Mouse (Mus musculus): ENCODE measurements around the gene Alg11.

Alg11 gene

GRCm38 (mm10) chr8:22060446-22060889, at the start of gene Alg11:
TSS of gene Alg11 (plus strand) at chr8:22060721.
- DNase-seq, result peak; percentile 98

- no peak for DNase-seq
Observed at GRCm38 (mm10) chr8:22013034-22013707, 47.4 kb upstream of the Alg11 start.

DNA sequence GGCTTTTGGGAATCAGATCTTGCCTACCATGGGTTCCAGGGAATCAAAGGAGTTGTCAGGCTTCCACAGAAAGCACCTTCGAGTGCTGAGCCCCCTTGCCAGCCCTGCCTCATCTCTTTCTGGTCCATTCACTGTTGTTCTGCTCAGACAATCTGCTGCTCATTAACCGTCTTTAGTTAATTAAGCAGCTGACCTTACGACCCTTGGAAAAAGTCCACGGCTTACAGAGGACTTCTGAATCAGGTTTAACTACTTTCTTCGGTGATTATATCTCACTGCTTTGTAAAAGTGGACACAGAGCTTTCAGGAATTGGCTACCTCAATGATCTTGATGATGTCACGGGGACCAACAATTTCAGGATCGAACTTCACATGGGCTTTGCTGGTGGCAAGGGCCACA, 42.8 kb upstream of the Alg11 start:
- DNase-seq, result peak; percentile 75

DNA sequence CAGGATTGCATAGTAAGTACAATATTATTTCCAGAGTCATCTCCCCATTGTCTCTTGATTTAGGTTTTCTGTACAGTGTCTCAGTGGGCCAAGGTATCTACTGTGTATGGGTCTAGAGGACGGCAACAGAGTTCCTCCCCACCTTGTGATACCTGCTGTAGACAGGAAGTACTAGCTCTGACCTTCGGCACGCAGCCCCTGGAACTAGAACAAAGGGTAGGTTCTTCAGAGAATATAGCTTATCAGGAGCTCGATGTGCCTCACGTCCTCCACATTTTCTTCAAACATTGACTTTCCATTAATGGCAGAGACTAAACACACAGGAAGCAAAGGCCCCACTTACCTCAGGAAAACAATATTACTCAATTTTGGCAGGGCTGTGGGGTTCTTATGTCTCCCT, 41.0 kb upstream of the Alg11 start:
- no peak for DNase-seq

GRCm38 (mm10) chr8:22022244-22022643, 38.3 kb upstream of the Alg11 start:
- DNase-seq, result no peak

GRCm38 (mm10) chr8:22025241-22025640, 35.3 kb upstream of the Alg11 start:
- DNase-seq, result no peak

GRCm38 (mm10) chr8:22028973-22029372, 31.5 kb upstream of the Alg11 start:
- no peak for DNase-seq

DNA sequence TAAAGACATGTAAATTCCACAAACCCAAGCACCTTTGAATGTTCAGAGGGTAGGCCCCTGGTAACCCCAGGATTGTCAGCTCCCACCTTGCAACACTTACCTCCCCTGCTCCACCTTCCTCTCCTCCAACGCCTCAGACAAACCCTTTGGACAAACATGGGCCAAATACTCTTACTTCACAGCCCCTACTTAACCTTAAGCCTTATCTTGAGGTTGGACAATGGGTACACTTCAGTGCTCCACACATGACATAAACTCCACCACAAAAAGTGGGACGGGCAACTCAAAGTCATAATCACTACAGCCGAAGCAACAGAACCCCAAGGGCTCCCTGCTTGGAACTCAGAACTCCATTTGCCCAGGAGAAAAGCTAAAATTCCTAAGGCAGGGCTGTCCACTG, 29.5 kb upstream of the Alg11 start:
- no peak for DNase-seq

DNA sequence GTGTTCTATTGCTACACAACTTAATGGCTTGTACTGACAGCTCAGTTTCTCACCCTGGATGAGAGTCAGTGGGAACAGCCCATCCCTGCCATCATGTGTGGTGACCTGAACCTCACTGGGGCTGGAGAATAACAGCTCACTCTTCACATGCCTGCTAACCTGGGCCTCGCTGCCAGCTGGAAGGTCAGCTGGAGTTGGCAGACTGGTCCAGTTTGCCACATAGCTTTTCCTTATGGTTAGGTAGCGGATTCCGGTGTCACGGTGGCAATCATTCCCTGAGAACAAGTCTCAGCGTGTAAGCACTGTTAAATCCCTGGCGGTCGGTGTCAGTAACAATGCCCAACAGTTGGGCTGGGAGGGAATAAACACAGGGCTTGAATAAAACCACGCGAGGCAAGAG, 24.4 kb upstream of the Alg11 start:
- no peak for DNase-seq

GRCm38 (mm10) chr8:22037022-22037421, 23.5 kb upstream of the Alg11 start:
- peak; percentile 67 for DNase-seq

DNA sequence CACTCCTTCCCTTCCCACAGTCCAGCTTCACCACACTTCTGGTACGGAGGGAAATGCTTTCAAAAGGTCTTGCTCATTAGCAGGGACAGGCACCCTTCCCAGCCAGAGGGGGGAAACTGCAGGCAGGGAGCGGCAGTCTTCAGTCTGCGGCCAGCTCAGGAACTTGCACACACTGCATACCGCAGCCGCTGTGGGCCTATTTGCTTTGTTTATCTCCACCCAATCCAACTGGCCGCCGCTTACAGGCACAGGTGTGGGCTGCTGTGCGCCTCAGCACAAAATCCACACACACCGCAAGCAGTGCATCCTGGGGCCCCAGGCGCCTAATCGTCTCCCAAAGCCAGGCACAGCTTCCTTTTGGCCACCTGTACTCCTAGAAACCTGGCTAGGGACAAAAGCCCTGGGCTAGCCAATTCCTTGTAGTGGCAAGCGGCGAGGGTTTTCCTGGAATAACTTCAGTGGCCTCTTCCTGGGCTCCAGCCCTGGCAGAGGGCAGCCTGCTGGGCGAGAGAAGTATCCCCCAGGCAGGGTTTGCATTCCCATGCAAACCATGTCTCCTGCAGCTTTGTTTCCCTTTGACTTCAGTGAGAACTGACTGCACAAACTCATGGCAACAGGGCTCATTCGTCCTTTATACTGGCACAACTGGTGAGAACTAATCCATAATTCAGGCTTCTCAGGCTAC, 20.9 kb upstream of the Alg11 start:
- DNase-seq, result no peak

GRCm38 (mm10) chr8:22040153-22040509, 20.4 kb upstream of the Alg11 start:
- DNase-seq, result no peak

DNA sequence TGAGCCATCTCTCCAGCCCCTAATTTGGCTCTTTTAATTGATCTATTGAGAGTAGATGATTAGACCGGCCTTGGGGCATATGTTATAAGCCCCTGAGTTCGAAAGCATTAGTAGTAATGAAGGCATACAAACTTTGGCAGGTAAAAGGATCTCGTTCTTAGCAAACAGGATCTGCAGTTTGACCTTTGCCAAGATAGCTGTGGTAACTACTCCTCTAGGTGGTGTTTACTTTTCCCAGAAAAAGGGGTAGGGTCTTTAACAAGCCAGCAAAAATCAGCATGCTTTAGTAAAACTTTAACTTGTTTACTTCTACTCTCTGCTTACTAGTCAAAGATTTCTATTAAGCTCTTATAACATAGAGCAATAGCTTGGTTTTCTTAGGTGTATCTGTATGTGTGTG, 18.0 kb upstream of the Alg11 start:
- no peak for DNase-seq

- no peak for DNase-seq
Observed at GRCm38 (mm10) chr8:22043706-22044105, 16.8 kb upstream of the Alg11 start.

DNA sequence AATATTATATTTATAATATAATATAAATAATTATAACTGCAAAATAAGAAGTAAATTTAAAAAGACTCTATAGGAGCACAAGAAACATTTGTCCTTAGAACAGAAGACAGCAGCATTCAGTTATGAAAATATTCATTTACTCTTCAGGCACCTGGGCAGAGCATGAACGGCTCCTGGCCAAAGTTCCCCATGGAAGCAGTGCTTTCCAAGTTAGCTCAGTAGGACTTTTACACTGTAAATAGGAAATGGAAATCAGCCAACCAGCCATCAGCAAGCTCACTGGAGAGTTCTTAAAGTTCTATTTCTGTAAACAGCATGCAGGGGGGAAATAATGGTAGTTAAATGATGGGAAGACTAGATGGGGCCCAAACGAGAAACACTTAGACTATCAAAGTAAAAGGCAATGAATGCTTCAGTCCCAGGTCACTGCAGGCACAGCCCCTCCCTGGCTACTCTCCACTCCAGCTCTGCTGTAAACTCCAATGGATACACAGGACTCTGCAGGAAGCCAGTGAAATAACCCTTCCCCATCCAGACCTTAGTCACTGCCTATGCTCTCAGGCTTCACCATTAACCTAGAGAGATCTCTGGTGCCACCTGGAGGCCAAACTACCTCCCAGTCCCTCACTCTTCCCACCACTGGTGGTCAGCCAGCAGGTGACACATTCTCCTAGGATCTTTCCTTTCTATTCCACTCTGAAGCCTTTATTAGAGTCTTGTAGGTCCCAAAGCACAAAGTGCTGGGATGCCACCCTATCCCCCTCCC, 12.6 kb upstream of the Alg11 start:
- peak; percentile 65 for DNase-seq

DNA sequence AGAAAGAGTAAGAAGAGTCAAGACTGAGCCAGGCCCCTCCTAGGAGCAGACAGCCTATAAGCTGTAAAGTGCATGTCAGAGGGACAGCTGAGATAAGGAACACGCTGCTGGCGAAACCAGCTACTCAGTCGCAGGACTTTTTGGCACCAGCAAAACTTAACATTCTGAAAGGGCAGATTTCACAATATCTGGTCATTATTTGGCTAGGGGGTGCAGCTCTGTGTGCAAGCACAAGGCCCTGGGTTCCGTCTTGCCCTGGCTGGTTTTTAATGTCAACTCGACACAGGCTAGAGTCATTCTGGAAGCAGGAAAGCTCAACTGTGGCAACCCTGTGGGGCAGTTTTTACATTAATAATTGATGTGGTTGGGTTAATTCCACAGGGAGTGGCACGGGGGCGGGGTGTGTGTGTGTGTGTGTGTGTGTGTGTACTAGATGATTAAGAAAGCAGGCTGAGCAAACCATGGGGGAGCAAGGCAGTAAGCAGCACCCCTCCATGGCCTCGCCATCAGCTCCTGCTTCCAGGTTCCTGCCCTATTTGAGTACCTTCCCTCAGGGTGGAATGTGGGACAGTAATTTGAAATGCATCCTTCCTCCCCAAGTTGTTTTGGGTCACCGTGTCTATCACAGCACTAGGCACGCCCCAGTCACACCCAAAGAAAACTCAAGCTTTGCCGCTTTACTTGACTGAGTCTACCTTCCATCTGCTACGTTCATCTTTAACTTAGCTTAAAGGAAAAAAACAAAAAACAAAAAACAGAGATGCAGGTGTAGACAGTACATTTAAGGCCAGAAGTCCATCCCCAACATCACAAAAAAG, 5.6 kb upstream of the Alg11 start:
- peak; percentile 39 for DNase-seq

DNA sequence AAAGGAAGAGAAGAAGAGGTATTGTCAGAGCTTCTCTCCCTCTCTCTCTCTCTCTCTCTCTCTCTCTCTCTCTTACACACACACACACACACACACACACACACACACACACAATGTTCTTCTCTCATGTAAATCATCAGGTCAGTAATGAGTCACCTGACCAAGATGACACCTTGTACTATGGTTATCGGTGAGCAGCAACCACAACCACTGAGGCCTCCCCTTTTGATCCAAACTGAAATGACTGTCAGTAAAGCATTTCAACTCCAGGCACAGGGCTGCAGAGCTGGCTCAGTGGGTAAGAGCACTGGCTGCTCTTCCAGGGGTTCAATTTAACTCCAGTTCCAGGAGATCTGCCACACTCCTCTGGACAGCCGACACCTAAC, 5.0 kb upstream of the Alg11 start:
- DNase-seq, result no peak

GRCm38 (mm10) chr8:22056850-22057249, 3.7 kb upstream of the Alg11 start:
- no peak for DNase-seq

- no peak for DNase-seq
Observed at GRCm38 (mm10) chr8:22058368-22058767, 2.2 kb upstream of the Alg11 start.

DNA sequence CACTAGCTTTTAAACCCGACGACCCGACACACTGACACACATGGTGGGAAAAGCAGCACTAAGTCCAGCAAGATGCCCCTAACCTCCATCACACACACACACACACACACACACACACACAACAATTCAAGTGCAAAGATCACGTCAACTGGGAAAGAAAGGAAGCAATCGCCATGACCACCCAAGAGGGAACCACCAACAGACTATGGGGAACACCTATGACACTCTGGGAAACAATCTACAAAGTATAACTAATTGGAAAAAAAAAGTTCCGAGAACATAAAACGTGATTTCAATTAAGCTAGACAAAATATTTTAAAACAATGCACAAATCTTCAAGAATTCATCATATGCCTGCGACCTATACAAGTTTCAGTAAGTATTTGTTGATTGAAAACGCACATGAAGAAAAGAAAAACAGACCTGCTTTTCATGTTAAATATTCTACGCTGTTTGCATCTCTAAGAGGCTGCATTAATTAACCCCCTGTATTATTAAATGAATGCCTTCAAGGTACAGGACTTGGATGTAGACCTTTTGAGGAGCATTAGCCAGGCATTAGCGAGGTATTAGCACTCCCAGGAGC, 1.3 kb upstream of the Alg11 start:
- no peak for DNase-seq

DNA sequence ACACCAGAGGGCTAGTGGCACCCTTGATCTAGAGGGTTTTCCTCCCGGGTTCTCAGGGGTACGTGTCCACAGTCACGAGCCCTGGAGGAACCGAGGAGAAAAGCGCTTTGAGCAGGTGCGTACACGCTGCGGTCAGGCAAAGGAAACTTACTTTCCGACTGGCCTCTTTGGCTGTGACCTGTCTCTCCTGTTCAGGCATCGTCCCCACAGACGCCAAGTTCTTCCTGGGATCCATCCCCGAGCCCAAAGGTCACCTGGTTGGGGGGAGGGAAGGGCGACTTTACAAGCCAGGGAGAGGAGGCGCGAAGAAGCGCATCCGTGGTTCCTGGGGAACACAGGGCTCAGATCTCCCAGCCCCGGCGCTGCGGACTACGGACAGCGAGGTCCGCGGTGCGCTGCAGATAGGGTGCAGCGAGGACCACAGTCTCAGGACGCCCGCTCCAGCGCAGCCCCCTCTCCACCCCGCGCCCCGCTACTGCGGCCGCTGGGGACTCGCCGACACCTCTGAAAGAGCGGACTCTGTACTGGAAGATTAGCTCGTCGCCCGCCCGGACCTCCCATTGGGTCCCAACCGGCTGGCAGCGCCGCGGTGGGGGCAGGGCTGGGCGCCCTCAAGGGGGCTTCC, 588 bp upstream of the Alg11 start, which contains the start of gene Atp7b:
Gene Atp7b (minus strand): TSS at position 485 of the 625 bp plus-strand sequence.
- DNase-seq, result peak; percentile 83

- DNase-seq, result no peak
Observed at GRCm38 (mm10) chr8:22061126-22061525, 605 bp downstream of the Alg11 start.

All from kidney, adult 9 months (tissue).